In the genomic region with DNA sequence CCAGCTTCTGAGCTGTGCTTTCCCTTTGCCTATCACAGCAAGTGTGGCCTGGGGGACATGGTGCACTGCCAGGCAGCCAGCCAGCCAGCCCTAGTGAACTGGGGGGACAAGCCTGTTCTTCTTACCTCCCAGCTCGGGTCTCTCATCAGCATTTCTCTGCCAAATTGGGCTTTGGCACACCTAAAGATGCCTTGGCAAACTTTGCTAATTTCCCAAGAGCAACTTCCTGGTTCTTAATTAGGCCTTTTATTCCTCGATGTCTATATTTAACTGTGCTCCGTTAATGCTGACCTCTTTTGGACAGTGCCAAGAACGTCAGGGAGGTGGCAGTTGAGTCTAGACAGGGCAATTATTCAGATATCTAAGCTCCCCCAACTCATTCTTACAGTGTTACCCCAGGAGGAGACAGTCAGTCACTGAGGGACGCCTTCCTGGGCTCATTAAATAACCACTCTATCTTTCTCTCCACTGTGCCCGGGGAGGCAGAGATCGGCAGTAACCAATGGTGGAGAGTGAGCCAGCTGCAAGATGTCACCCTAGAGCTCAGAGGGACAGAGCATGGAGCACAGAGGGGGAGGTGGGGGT, we compare ENCODE assay signal across 10 mouse cellular contexts.
DNase-seq lines count a peak whose midpoint lies in the region; ATAC-seq and TF ChIP-seq lines count a peak whose summit lies in the region.
"Had no signal": no experiment of that assay in that cellular context is flagged by ENCODE, and none has a peak within 500 bp of the region (broad histone marks: within the 10 kb centered on the region; RNA-seq: fewer than 3 reads in every experiment).

No protein-coding gene starts in this region.

- no peaks in the 10 kb centered on the region; the same call in 1 of the 2 replicates for H3K4me1 ChIP-seq in hindbrain, embryonic 13.5 days (replicated peaks)
- H3K4me1 ChIP-seq in hindbrain, embryonic 10.5 days (replicated peaks) = no peaks in the 10 kb centered on the region
- H3K4me1 ChIP-seq in hindbrain, postnatal 0 days (ENCODE audit: insufficient read depth, low read length) = no peaks in the 10 kb centered on the region
- H3K4me1 ChIP-seq: embryonic facial prominence, embryonic 12.5 days; liver, embryonic 15.5 days had no signal

- H3K4me3 ChIP-seq in hindbrain, embryonic 13.5 days = no peak overlapping the region
- no peak overlapping the region for H3K4me3 ChIP-seq in hindbrain, embryonic 10.5 days
- H3K4me3 ChIP-seq in hindbrain, postnatal 0 days (ENCODE audit: low read length) = no peak overlapping the region
- H3K4me3 ChIP-seq: embryonic facial prominence, embryonic 12.5 days; liver, embryonic 15.5 days had no signal

- no peak for TF ChIP-seq CTCF in hindbrain, postnatal 0 days (IDR thresholded peaks at IDR 0.05; ENCODE audit: low read depth)

- WGBS in hindbrain, embryonic 13.5 days = 64% methylated on average over 7 of the region's 7 CpGs
- 76% methylated on average over 7 of the region's 7 CpGs for whole genome bisulfite sequencing in hindbrain, embryonic 10.5 days
- WGBS in hindbrain, postnatal 0 days = 31% methylated on average over 7 of the region's 7 CpGs

- H3K9ac ChIP-seq in hindbrain, embryonic 13.5 days = no peak overlapping the region
- no peak overlapping the region for H3K9ac ChIP-seq in hindbrain, postnatal 0 days (replicated peaks; ENCODE audit: low read length)
- H3K9ac ChIP-seq: embryonic facial prominence, embryonic 12.5 days; liver, embryonic 15.5 days had no signal

- no peaks in the 10 kb centered on the region for H3K9me3 ChIP-seq in hindbrain, embryonic 13.5 days
- no peaks in the 10 kb centered on the region for H3K9me3 ChIP-seq in hindbrain, embryonic 10.5 days
- H3K9me3 ChIP-seq in hindbrain, postnatal 0 days (ENCODE audit: low read length) = no peaks in the 10 kb centered on the region
- H3K9me3 ChIP-seq: embryonic facial prominence, embryonic 12.5 days; liver, embryonic 15.5 days had no signal

- no peak overlapping the region for H3K27ac ChIP-seq in hindbrain, embryonic 13.5 days
- H3K27ac ChIP-seq in hindbrain, embryonic 10.5 days = no peak overlapping the region
- no peak overlapping the region for H3K27ac ChIP-seq in hindbrain, postnatal 0 days
- H3K27ac ChIP-seq: embryonic facial prominence, embryonic 12.5 days; liver, embryonic 15.5 days had no signal

- ATAC-seq in hindbrain, embryonic 13.5 days (ENCODE audit: low FRiP score) = peak; percentile 61; the same call in 1 of the 2 replicates
- peak; percentile 87 for ATAC-seq in hindbrain, postnatal 0 days

- no peak overlapping the region for H3K4me2 ChIP-seq in hindbrain, embryonic 13.5 days
- no peak overlapping the region for H3K4me2 ChIP-seq in hindbrain, postnatal 0 days (ENCODE audit: low read depth, low read length)
- H3K4me2 ChIP-seq: embryonic facial prominence, embryonic 12.5 days; liver, embryonic 15.5 days had no signal

- DNase-seq in hindbrain, embryonic 10.5 days (ENCODE audit: low spot score) = no peak
- DNase-seq in right cerebral cortex, postnatal 10 days (ENCODE audit: low spot score in 2 of 2) = peak; percentile 68 to 78
- no peak for DNase-seq in right cerebral cortex, postnatal 14 days
- peak; percentile 68 for DNase-seq in hindbrain, postnatal 0 days (ENCODE audit: low spot score)
- DNase-seq in spleen, postnatal 14 days (ENCODE audit: low spot score in 2 of 2) = no peak
- DNase-seq in ovary, adult 18-20 months (ENCODE audit: low spot score) = no peak
- no peak for DNase-seq in ovary, postnatal 10 days (ENCODE audit: low spot score)

- H3K36me3 ChIP-seq in hindbrain, embryonic 13.5 days = no peaks in the 10 kb centered on the region
- no peaks in the 10 kb centered on the region for H3K36me3 ChIP-seq in hindbrain, embryonic 10.5 days
- no peaks in the 10 kb centered on the region for H3K36me3 ChIP-seq in hindbrain, postnatal 0 days (ENCODE audit: insufficient read depth, low read length)
- H3K36me3 ChIP-seq: embryonic facial prominence, embryonic 12.5 days; liver, embryonic 15.5 days had no signal

- H3K27me3 ChIP-seq in hindbrain, embryonic 13.5 days = no peaks in the 10 kb centered on the region
- H3K27me3 ChIP-seq in hindbrain, embryonic 10.5 days (ENCODE audit: insufficient read depth, poor library complexity, severe bottlenecking) = no peaks in the 10 kb centered on the region
- H3K27me3 ChIP-seq in hindbrain, postnatal 0 days (ENCODE audit: insufficient read depth, low read length) = no peaks in the 10 kb centered on the region
- H3K27me3 ChIP-seq: embryonic facial prominence, embryonic 12.5 days; liver, embryonic 15.5 days had no signal

Comparison
In these comparisons a context has a peak if more than half of its experiments do, and no peak if none do; other contexts are left out.
1. DNase-seq: peak in right cerebral cortex, postnatal 10 days (2 of 2) and hindbrain, postnatal 0 days (single experiment); none in hindbrain, embryonic 10.5 days (single experiment), right cerebral cortex, postnatal 14 days (single experiment), spleen, postnatal 14 days (0 of 2), ovary, adult 18-20 months (single experiment) and ovary, postnatal 10 days (single experiment).